Mouse (Mus musculus): ENCODE data around the gene Dab2ip.

Gene Dab2ip

DNA sequence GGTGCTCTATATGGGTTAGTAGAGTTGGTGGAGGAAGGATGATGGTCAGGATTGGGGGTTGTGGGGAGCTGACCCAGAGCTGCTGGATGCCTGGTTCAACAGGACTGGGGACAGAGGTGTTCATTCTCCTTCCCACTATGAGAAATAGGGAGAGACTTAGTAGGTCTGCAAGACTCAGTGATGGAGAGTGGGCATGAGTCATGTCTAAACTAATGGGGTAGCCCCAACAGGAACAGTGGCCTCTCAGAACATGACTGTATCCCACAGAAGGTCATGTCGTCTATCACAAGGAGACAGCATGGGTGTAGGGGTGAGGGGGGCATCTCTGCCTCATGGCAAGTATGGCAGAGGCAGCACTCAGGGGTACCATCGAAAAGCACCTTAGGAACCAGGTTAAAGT is 81.7 kb downstream of the Dab2ip start:
- POLR2A ChIA-PET: interaction anchor here in 1 of 4 experiments (0.6 to 0.7 kb wide), 2 partner anchors 90 to 198 kb away, joined by 3 read pairs; no protein-coding TSS in a partner anchor
- CTCF ChIA-PET: interaction anchor here in 1 of 4 experiments (0.6 to 1.0 kb wide), 3 partner anchors 10 to 213 kb away, joined by 3 to 12 read pairs (median 3); no protein-coding TSS in a partner anchor

- ChIA-PET CTCF (interaction anchor here in 2 of 4 experiments (0.6 to 1.0 kb wide), 3 partner anchors 9 to 135 kb away, joined by 3 to 12 read pairs (median 3); no protein-coding TSS in a partner anchor), POLR2A (interaction anchor here in 1 of 4 experiments (0.7 kb wide), 1 partner anchor 91 kb away, joined by 3 read pairs; no protein-coding TSS in a partner anchor)
Measured at GRCm38 (mm10) chr2:35640576-35640975, 82.5 kb downstream of the Dab2ip start.

DNA sequence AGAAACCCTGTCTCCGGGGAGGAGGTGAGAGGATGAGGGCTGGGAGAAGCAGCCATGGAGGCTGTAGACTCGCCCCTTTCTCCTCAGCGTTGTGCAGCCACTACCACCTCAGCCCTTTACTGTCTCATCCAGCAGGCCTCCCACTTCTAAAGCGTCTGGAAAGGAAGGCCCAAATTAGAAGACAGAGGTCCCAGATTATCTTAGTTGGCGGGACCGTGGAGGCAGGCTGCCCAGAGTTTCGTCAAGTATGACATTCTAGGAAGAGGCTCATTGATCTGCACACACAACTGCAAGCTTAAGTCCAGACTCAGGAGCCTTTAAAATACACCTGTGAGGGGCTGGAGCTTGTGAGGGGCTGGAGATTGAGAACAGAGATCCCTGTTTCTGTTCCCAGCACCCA is 84.2 kb downstream of the Dab2ip start:
- CTCF ChIA-PET: interaction anchor here in 1 of 4 experiments (0.7 kb wide), 1 partner anchor 12 kb away, joined by 5 read pairs; no protein-coding TSS in a partner anchor
- POLR2A ChIA-PET: interaction anchor here in 1 of 4 experiments (0.7 to 1.6 kb wide), 2 partner anchors 16 to 85 kb away, joined by 3 read pairs; no protein-coding TSS in a partner anchor

- CTCF ChIA-PET: no interaction called here
Measured at GRCm38 (mm10) chr2:35646553-35646952, 88.5 kb downstream of the Dab2ip start.

DNA sequence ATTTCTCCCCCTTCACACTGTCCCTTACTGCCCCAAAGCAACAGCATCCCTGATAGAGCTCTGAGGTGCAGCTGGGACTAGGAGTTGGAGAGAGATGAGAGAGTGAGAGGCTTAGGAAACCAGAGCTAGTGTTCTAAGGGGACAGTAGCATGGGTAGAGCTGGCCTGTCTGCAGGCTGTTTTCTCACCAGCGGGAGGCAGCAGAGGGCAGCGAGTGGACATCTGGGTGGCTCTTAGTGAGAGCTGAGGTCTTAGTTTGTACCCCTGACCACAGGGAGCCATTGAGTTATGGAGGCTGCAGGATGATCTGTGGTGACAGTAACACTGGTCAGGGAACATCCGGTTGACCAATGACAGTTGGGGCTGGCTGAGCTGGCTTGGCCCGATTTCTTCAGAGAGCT is 91.6 kb downstream of the Dab2ip start:
- ChIA-PET CTCF (interaction anchor here (0.5 to 2.0 kb wide), 61 partner anchors 8 to 1401 kb away, joined by 3 to 20 read pairs (median 4); no protein-coding TSS in a partner anchor), POLR2A (interaction anchor here (0.5 to 1.5 kb wide), 11 partner anchors 10 to 88 kb away, joined by 3 to 7 read pairs (median 4); no protein-coding TSS in a partner anchor)

More at GRCm38 (mm10) chr2:35646553-35646952, 88.5 kb downstream of the Dab2ip start:
- POLR2A ChIA-PET: interaction anchor here in 2 of 4 experiments (1.0 kb wide), 2 partner anchors 11 to 19 kb away, joined by 3 to 5 read pairs; no protein-coding TSS in a partner anchor

- ChIA-PET POLR2A (interaction anchor here in 1 of 4 experiments (0.6 to 1.2 kb wide), 2 partner anchors 9 to 10 kb away, joined by 3 to 6 read pairs; no protein-coding TSS in a partner anchor), CTCF (interaction anchor here in 2 of 4 experiments (0.6 to 1.0 kb wide), 4 partner anchors 16 to 1838 kb away, joined by 3 to 4 read pairs (median 4); no protein-coding TSS in a partner anchor)
Measured at GRCm38 (mm10) chr2:35651297-35651731, 93.2 kb downstream of the Dab2ip start.

- ChIA-PET POLR2A (interaction anchor here in 2 of 4 experiments (0.9 to 1.0 kb wide), 2 partner anchors 38 to 53 kb away, joined by 3 to 4 read pairs; no protein-coding TSS in a partner anchor), CTCF (interaction anchor here in 1 of 4 experiments (1.1 kb wide), 1 partner anchor 76 kb away, joined by 3 read pairs; no protein-coding TSS in a partner anchor)
Measured at GRCm38 (mm10) chr2:35652984-35653383, 94.9 kb downstream of the Dab2ip start.

DNA sequence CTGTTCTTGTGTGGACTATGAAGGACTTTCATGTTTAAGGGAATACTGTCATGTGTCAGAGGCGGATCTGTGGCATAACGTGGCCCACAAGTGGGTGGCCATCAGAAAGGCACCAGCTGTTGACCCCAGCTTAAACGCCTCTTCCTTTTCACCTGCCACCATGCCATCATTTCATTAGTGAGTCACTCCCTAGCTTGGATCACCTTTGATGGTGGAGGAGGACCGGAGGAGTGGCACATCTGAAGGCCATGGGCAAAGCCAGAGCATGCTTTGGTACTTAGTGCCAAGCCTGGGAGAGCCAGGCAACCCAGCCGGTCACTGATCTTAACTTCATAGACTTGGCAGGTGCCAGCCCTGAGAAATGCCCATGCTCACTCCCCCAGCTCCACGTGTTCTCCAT is 96.7 kb downstream of the Dab2ip start:
- POLR2A ChIA-PET: interaction anchor here in 2 of 4 experiments (1.2 to 2.6 kb wide), 3 partner anchors 19 to 37 kb away, joined by 5 to 7 read pairs (median 6); no protein-coding TSS in a partner anchor
- CTCF ChIA-PET: no interaction called here

GRCm38 (mm10) chr2:35655996-35656395 is 97.9 kb downstream of the Dab2ip start:
- ChIA-PET POLR2A (interaction anchor here in 2 of 4 experiments (0.9 to 2.6 kb wide), 7 partner anchors 10 to 41 kb away, joined by 3 to 7 read pairs (median 5); no protein-coding TSS in a partner anchor), CTCF (no interaction called here)

- CTCF ChIA-PET: interaction anchor here in 2 of 4 experiments (0.6 to 0.9 kb wide), 2 partner anchors 9 to 54 kb away, joined by 3 read pairs; no protein-coding TSS in a partner anchor
- POLR2A ChIA-PET: interaction anchor here in 3 of 4 experiments (0.6 to 2.1 kb wide), 6 partner anchors 8 to 24 kb away, joined by 3 to 7 read pairs (median 3); no protein-coding TSS in a partner anchor
Measured at GRCm38 (mm10) chr2:35658311-35658710, 100.2 kb downstream of the Dab2ip start.

DNA sequence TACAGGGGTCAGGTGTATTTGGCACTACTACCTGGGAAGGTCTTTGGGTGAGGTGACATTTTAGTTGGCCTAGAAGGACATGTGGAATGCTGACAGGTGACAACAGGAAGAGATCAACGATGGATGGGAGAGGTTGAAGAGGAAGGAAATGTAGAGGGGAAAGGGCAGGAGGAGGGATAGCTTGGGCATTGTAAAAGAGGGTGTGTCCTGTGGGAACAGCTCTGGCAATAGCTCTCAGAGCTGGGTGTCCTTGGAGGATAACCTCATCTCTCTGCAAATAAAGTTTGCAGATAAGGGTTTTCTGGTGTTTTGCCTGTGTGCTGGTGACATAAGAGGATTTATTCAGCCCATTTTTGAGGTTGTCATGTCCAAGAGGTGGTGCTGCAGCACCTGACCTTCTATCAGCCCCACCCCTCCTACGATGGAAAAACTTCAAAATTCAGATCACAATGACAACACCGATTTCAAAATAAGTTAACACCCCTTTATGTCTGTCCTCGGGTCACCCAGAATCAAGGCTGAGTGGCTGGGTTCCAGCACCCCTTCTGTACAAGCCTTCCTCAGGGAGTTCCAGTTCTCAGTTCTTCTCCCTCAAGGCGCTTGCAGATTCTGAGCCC is 101.6 kb downstream of the Dab2ip start:
- POLR2A ChIA-PET: interaction anchor here in 2 of 4 experiments (0.9 to 2.4 kb wide), 6 partner anchors 10 to 31 kb away, joined by 3 to 8 read pairs (median 6); no protein-coding TSS in a partner anchor
- CTCF ChIA-PET: interaction anchor here in 1 of 4 experiments (1.0 kb wide), 1 partner anchor 10 kb away, joined by 4 read pairs; no protein-coding TSS in a partner anchor

DNA sequence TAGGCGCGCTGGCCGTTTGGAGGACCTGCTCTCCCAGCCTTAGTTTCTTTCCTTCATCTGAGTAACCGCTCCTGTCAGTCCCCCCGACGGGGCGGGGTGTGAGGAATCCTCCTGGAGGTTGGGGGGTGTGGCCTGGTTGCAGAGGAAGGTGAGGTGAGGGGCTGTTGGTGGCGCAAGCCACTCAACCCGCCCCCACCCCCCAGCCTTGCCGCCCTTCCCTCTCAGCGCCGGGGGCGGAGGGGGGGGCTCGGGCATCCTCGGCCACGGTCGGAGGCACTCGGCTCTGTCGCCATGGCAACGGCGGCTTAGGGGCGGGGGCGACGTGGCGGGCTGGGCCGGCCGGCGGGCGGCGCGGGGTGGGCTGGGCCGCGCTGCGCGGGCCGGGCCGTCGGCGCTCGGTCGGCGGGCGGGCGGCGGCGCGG is 102.9 kb downstream of the Dab2ip start:
- ChIA-PET CTCF (interaction anchor here in 1 of 4 experiments (1.0 kb wide), 1 partner anchor 11 kb away, joined by 4 read pairs; no protein-coding TSS in a partner anchor), POLR2A (interaction anchor here in 2 of 4 experiments (0.6 to 2.4 kb wide), 7 partner anchors 9 to 25 kb away, joined by 3 to 8 read pairs (median 5); no protein-coding TSS in a partner anchor)

- ChIA-PET POLR2A (interaction anchor here in 2 of 4 experiments (0.6 to 2.4 kb wide), 8 partner anchors 9 to 30 kb away, joined by 3 to 8 read pairs (median 4); no protein-coding TSS in a partner anchor), CTCF (interaction anchor here in 1 of 4 experiments (1.3 kb wide), 1 partner anchor 12 kb away, joined by 4 read pairs; no protein-coding TSS in a partner anchor)
Measured at GRCm38 (mm10) chr2:35661454-35662000, 103.5 kb downstream of the Dab2ip start.

DNA sequence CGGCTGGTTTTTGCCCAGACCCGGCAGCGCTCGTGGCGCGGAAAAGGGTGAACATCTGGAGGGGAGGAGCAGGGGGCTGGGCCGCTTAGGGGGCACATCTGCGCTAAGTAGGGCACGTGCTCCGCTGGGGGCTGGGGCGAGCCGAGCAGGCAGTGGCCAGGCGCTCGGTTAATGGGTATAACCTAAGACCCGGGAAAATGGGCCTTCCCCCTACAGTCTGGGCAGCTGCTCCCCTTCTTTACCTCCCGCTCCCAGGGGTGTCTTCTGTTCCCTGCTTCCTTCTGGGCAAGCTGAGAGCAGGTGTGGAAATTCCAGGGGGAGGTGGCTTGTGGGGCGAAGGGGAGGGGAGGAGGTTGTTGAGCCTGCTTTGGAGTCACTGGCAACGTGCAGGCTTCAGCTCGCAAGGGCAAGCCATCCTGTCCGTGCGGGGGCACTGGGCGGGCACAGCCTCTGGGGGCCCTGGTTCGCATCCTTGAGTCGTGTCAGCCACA is 104.0 kb downstream of the Dab2ip start:
- POLR2A ChIA-PET: interaction anchor here in 3 of 4 experiments (0.7 to 1.6 kb wide), 6 partner anchors 9 to 31 kb away, joined by 3 to 5 read pairs (median 4); no protein-coding TSS in a partner anchor
- CTCF ChIA-PET: interaction anchor here in 1 of 4 experiments (1.3 kb wide), 1 partner anchor 12 kb away, joined by 4 read pairs; no protein-coding TSS in a partner anchor

DNA sequence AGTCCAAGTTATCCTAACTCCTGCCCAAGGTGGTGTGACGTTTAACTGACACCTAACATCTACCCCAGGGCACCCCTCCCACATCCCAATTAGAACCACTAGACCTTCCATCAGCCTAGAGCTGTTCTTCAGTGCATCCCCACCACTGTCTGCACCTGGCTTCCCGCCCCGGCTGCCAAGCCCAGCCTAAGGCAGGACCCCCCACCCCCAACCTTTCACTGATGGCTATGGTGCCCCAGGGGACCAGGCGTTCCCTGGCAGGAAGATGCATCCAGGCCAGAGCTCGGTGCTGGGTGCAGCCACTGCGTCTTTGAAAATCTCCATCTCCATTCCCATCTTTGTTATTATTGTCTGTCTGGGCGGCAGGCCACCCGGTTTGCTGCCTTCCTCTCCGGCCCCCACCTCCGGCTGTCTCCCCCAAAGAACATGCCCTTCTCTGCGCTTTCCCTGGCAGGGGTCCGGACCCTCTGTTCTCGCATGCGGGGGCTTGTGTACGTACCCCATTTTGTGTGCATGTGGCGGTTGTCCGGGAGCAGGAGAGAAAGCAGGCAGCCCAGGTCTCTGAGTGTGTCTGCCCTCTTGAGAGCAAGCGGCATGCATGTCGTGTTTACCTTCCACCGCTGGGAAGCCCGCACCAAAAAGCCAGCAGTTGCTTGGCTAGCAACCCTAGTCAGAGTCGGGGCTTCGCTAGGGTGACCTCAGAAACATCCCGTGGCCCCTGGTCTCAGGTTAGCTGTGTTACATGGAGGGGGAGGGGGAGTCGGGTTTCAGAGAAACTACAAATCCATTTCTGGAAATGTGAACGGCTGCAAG is 104.9 kb downstream of the Dab2ip start:
- ChIA-PET CTCF (interaction anchor here in 2 of 4 experiments (0.5 to 0.9 kb wide), 2 partner anchors 28 to 42 kb away, joined by 3 read pairs; no protein-coding TSS in a partner anchor), POLR2A (interaction anchor here in 3 of 4 experiments (0.9 to 1.6 kb wide), 12 partner anchors 9 to 71 kb away, joined by 3 to 5 read pairs (median 3); no protein-coding TSS in a partner anchor)

DNA sequence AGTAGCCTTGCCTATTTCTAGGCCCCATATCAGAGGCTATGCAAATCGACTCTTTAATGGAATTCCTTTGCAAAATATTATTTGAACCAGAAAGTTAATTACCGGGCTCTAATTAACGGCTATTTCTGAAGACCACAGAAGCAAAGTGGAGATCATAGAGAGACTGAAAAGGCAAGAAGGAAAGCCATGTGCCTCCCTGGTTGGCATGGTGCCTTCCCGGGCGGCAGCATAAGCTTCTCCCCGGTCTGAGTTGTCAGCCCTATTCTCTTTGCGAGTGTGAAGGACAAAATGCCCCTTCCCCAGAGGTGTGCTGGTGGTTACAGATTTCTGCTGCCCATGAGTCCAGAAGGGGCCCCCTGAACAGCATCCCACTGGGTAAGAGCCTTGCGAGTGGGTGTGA is 109.7 kb downstream of the Dab2ip start:
- ChIA-PET POLR2A (interaction anchor here in 2 of 4 experiments (0.8 to 1.4 kb wide), 5 partner anchors 9 to 33 kb away, joined by 3 to 4 read pairs (median 3); no protein-coding TSS in a partner anchor), CTCF (no interaction called here)

- CTCF ChIA-PET: no interaction called here
- POLR2A ChIA-PET: interaction anchor here in 2 of 4 experiments (1.5 to 2.9 kb wide), 3 partner anchors 9 to 42 kb away, joined by 5 to 10 read pairs (median 8); no protein-coding TSS in a partner anchor
Measured at GRCm38 (mm10) chr2:35669217-35669616, 111.2 kb downstream of the Dab2ip start.
